Mouse (Mus musculus): ENCODE data around the gene Prdm10. TPM values are rescaled to one million over a fixed set of nuclear protein-coding genes. Genes with fewer than 3 reads are reported as not detected.

The Prdm10 gene
- polyA plus RNA-seq, 1 experiment = 9.3 TPM

- WGBS = 28% methylated on average over 8 of the region's 8 CpGs
Observed at GRCm38 (mm10) chr9:31315983-31316382, 35.6 kb downstream of the Prdm10 start.

GRCm38 (mm10) chr9:31318956-31319355, 38.6 kb downstream of the Prdm10 start:
- Histone ChIP-seq H3K4me3 (ENCODE audit: low read depth, low read length) (no peak overlapping the region), H3K4me1 (ENCODE audit: control insufficient read depth, insufficient read depth, insufficient read length, low read length) (peaks cover 10% of the 10 kb centered on the region), H3K36me3 (ENCODE audit: control insufficient read depth, insufficient read depth, low read length) (no peaks in the 10 kb centered on the region), H3K27me3 (ENCODE audit: control insufficient read depth, insufficient read depth, low read length) (no peaks in the 10 kb centered on the region), H3K27ac (ENCODE audit: insufficient read depth, low read depth, low read length) (no peak overlapping the region)
- TF ChIP-seq POLR2A (IDR thresholded peaks at IDR 0.05; ENCODE audit: low read depth, low read length) (no peak), CTCF (IDR thresholded peaks at IDR 0.05; ENCODE audit: extremely low read depth, insufficient read length, insufficient replicate concordance, low read depth, low read length) (no peak)
- 94% methylated on average over 5 of the region's 5 CpGs for WGBS

More at GRCm38 (mm10) chr9:31315983-31316382, 35.6 kb downstream of the Prdm10 start:
- no peak overlapping the region for H3K4me3 ChIP-seq (ENCODE audit: low read depth, low read length)
- no peaks in the 10 kb centered on the region for H3K36me3 ChIP-seq (ENCODE audit: control insufficient read depth, insufficient read depth, low read length)
- H3K27ac ChIP-seq (ENCODE audit: insufficient read depth, low read depth, low read length) = no peak overlapping the region
- peaks cover 9% of the 10 kb centered on the region for H3K4me1 ChIP-seq (ENCODE audit: control insufficient read depth, insufficient read depth, insufficient read length, low read length)
- no peaks in the 10 kb centered on the region for H3K27me3 ChIP-seq (ENCODE audit: control insufficient read depth, insufficient read depth, low read length)
- TF ChIP-seq CTCF (IDR thresholded peaks at IDR 0.05; ENCODE audit: extremely low read depth, insufficient read length, insufficient replicate concordance, low read depth, low read length) (no peak), POLR2A (IDR thresholded peaks at IDR 0.05; ENCODE audit: low read depth, low read length) (no peak)

- WGBS = 15% methylated on average over 1 of the region's 1 CpGs
- Histone ChIP-seq H3K4me3 (ENCODE audit: low read depth, low read length) (no peak overlapping the region), H3K4me1 (ENCODE audit: control insufficient read depth, insufficient read depth, insufficient read length, low read length) (peaks cover 10% of the 10 kb centered on the region), H3K27me3 (ENCODE audit: control insufficient read depth, insufficient read depth, low read length) (no peaks in the 10 kb centered on the region), H3K36me3 (ENCODE audit: control insufficient read depth, insufficient read depth, low read length) (no peaks in the 10 kb centered on the region), H3K27ac (ENCODE audit: insufficient read depth, low read depth, low read length) (no peak overlapping the region)
- no peak for TF ChIP-seq POLR2A (IDR thresholded peaks at IDR 0.05; ENCODE audit: low read depth, low read length)
- no peak for TF ChIP-seq CTCF (IDR thresholded peaks at IDR 0.05; ENCODE audit: extremely low read depth, insufficient read length, insufficient replicate concordance, low read depth, low read length)
Observed at GRCm38 (mm10) chr9:31320734-31321133, 40.4 kb downstream of the Prdm10 start.

- Histone ChIP-seq H3K27ac (ENCODE audit: insufficient read depth, low read depth, low read length) (no peak overlapping the region), H3K4me3 (ENCODE audit: low read depth, low read length) (no peak overlapping the region), H3K4me1 (ENCODE audit: control insufficient read depth, insufficient read depth, insufficient read length, low read length) (peaks cover 8% of the 10 kb centered on the region; the same call in 1 of the 2 replicates), H3K36me3 (ENCODE audit: control insufficient read depth, insufficient read depth, low read length) (no peaks in the 10 kb centered on the region), H3K27me3 (ENCODE audit: control insufficient read depth, insufficient read depth, low read length) (no peaks in the 10 kb centered on the region)
- no peak for TF ChIP-seq POLR2A (IDR thresholded peaks at IDR 0.05; ENCODE audit: low read depth, low read length)
- TF ChIP-seq CTCF (IDR thresholded peaks at IDR 0.05; ENCODE audit: extremely low read depth, insufficient read length, insufficient replicate concordance, low read depth, low read length) = no peak
- WGBS = 59% methylated on average over 4 of the region's 4 CpGs
Observed at GRCm38 (mm10) chr9:31321526-31321925, 41.2 kb downstream of the Prdm10 start.

- WGBS = 53% methylated on average over 5 of the region's 5 CpGs
- no peak overlapping the region for H3K4me3 ChIP-seq (ENCODE audit: low read depth, low read length)
- no peak overlapping the region for H3K27ac ChIP-seq (ENCODE audit: insufficient read depth, low read depth, low read length)
- peaks cover 8% of the 10 kb centered on the region; the same call in 1 of the 2 replicates for H3K4me1 ChIP-seq (ENCODE audit: control insufficient read depth, insufficient read depth, insufficient read length, low read length)
- H3K36me3 ChIP-seq (ENCODE audit: control insufficient read depth, insufficient read depth, low read length) = 0 out of 2 replicates have a peak, but pooled peaks cover 1% of the 10 kb centered on the region
- no peak for TF ChIP-seq POLR2A (IDR thresholded peaks at IDR 0.05; ENCODE audit: low read depth, low read length)
- TF ChIP-seq CTCF (IDR thresholded peaks at IDR 0.05; ENCODE audit: extremely low read depth, insufficient read length, insufficient replicate concordance, low read depth, low read length) = no peak
- no peaks in the 10 kb centered on the region for H3K27me3 ChIP-seq (ENCODE audit: control insufficient read depth, insufficient read depth, low read length)
Observed at GRCm38 (mm10) chr9:31322090-31322489, 41.8 kb downstream of the Prdm10 start.

GRCm38 (mm10) chr9:31330816-31331215, 50.5 kb downstream of the Prdm10 start:
- H3K4me1 ChIP-seq (ENCODE audit: control insufficient read depth, insufficient read depth, insufficient read length, low read length) = no peaks in the 10 kb centered on the region
- WGBS = 90% methylated on average over 3 of the region's 3 CpGs
- H3K27ac ChIP-seq (ENCODE audit: insufficient read depth, low read depth, low read length) = no peak overlapping the region
- TF ChIP-seq CTCF (IDR thresholded peaks at IDR 0.05; ENCODE audit: extremely low read depth, insufficient read length, insufficient replicate concordance, low read depth, low read length) = no peak
- no peak for TF ChIP-seq POLR2A (IDR thresholded peaks at IDR 0.05; ENCODE audit: low read depth, low read length)
- no peak overlapping the region for H3K4me3 ChIP-seq (ENCODE audit: low read depth, low read length)
- peaks cover 20% of the 10 kb centered on the region for H3K36me3 ChIP-seq (ENCODE audit: control insufficient read depth, insufficient read depth, low read length)
- H3K27me3 ChIP-seq (ENCODE audit: control insufficient read depth, insufficient read depth, low read length) = no peaks in the 10 kb centered on the region

- Histone ChIP-seq H3K4me3 (ENCODE audit: low read depth, low read length) (no peak overlapping the region), H3K36me3 (ENCODE audit: control insufficient read depth, insufficient read depth, low read length) (peaks cover 20% of the 10 kb centered on the region), H3K27me3 (ENCODE audit: control insufficient read depth, insufficient read depth, low read length) (no peaks in the 10 kb centered on the region), H3K4me1 (ENCODE audit: control insufficient read depth, insufficient read depth, insufficient read length, low read length) (no peaks in the 10 kb centered on the region), H3K27ac (ENCODE audit: insufficient read depth, low read depth, low read length) (no peak overlapping the region)
- WGBS = 74% methylated on average over 4 of the region's 4 CpGs
- TF ChIP-seq CTCF (IDR thresholded peaks at IDR 0.05; ENCODE audit: extremely low read depth, insufficient read length, insufficient replicate concordance, low read depth, low read length) (no peak), POLR2A (IDR thresholded peaks at IDR 0.05; ENCODE audit: low read depth, low read length) (no peak)
Observed at GRCm38 (mm10) chr9:31331246-31331645, 50.9 kb downstream of the Prdm10 start.

Measured in small intestine, adult 2 months (tissue).